Mouse (Mus musculus) erythroblast, embryonic 14.5 days (primary cell): ENCODE results near the gene Rnf213. TPM values are rescaled to one million over a fixed set of nuclear protein-coding genes. Genes with fewer than 3 reads are reported as not detected.

Experiments
- H3K27me3 ChIP-seq: 2 replicates; pipeline ENCODE4 v1.6.1; 2012; ENCODE audit warnings: inconsistent platforms; ENCODE audit not compliant: control insufficient read depth
- H3K36me3 ChIP-seq: 2 replicates; pipeline ENCODE4 v1.6.1; 2012; ENCODE audit warnings: mild to moderate bottlenecking, inconsistent platforms; ENCODE audit not compliant: control insufficient read depth
- H3K4me1 ChIP-seq: 2 replicates; pipeline ENCODE4 v1.6.1; 2012; ENCODE audit warnings: inconsistent platforms; ENCODE audit not compliant: control insufficient read depth
- H3K4me3 ChIP-seq: replicated peaks from 2 replicates; pipeline ENCODE3; 2012; ENCODE audit warnings: moderate library complexity, mild to moderate bottlenecking, inconsistent platforms
- H3K9me3 ChIP-seq: 2 replicates; pipeline ENCODE4 v1.6.1; 2012; ENCODE audit warnings: low read length, inconsistent platforms, mixed read lengths; ENCODE audit not compliant: control insufficient read depth
- GATA1 ChIP-seq: IDR thresholded peaks from 2 replicates; pipeline ENCODE4 v1.6.1; 2012; ENCODE audit warnings: low read length, inconsistent platforms, mixed read lengths
- TAL1 ChIP-seq: IDR thresholded peaks from 3 replicates; pipeline ENCODE4 v1.6.1; 2012; ENCODE audit warnings: low read length, inconsistent platforms, mixed read lengths
- polyA plus RNA-seq: library from polyadenylated mRNA; stranded (reverse); fragments of >175 nt; gene quantifications from 2 replicates; pipeline ENCODE4 v1.2.3, GENCODE M21; 2012

Gene Rnf213
- polyA plus RNA-seq, 1 experiment, result 0.01 TPM

- Histone ChIP-seq H3K27me3 (no peaks in the 10 kb centered on the region), H3K4me3 (no peak overlapping the region), H3K9me3 (no peaks in the 10 kb centered on the region), H3K4me1 (peaks cover 10% of the 10 kb centered on the region), H3K36me3 (peaks cover 55% of the 10 kb centered on the region)
- no peak for TF ChIP-seq GATA1
- no peak for TF ChIP-seq TAL1
Observed at GRCm38 (mm10) chr11:119506386-119506785, 113.5 kb downstream of the Rnf213 start.

GRCm38 (mm10) chr11:119507772-119508171 is 114.9 kb downstream of the Rnf213 start:
- Histone ChIP-seq H3K36me3 (peaks cover 42% of the 10 kb centered on the region), H3K4me3 (no peak overlapping the region), H3K27me3 (peaks cover 2% of the 10 kb centered on the region; the same call in 1 of the 2 replicates), H3K9me3 (no peaks in the 10 kb centered on the region), H3K4me1 (peaks cover 6% of the 10 kb centered on the region)
- TF ChIP-seq GATA1, result no peak
- no peak for TF ChIP-seq TAL1

- Histone ChIP-seq H3K9me3 (no peaks in the 10 kb centered on the region), H3K4me1 (no peaks in the 10 kb centered on the region), H3K36me3 (peaks cover 29% of the 10 kb centered on the region), H3K27me3 (peaks cover 12% of the 10 kb centered on the region), H3K4me3 (no peak overlapping the region)
- TF ChIP-seq TAL1, result no peak
- no peak for TF ChIP-seq GATA1
Observed at GRCm38 (mm10) chr11:119509165-119509776, 116.4 kb downstream of the Rnf213 start.

DNA sequence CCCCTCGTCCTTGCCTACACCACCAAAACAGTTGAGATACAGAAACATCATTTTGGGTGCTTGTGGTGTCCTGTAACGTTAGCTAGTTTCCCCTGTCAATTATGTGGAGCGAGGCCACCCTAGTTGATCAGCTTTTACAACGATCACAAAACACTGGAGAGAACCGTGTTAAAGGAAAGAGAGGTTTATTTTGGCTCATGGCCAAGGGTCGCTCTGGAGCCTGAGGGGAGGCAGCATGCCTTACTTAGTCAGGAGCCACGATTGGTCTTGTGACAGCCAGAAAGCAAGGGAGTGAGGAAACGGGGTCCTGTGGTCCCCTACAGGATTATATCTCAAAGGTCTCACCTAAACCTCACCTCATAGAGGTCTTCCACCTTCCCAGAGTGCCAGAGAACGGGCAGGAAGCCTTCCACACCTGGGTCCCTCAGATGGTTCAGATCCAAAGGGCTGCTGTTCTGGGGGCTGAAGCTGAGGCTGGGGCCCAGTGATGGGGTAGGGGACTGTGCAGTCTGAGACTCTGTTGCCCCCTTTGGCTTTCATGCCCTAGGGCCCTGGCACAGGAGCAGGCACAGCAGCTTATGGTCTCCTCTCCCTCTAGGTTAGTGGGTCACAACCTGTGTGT is 120.2 kb downstream of the Rnf213 start:
- no peaks in the 10 kb centered on the region for H3K4me1 ChIP-seq
- no peaks in the 10 kb centered on the region for H3K9me3 ChIP-seq
- no peak for TF ChIP-seq GATA1
- TF ChIP-seq TAL1, result no peak
- H3K36me3 ChIP-seq, result peaks cover 2% of the 10 kb centered on the region
- H3K27me3 ChIP-seq, result peaks cover 33% of the 10 kb centered on the region
- H3K4me3 ChIP-seq, result no peak overlapping the region

DNA sequence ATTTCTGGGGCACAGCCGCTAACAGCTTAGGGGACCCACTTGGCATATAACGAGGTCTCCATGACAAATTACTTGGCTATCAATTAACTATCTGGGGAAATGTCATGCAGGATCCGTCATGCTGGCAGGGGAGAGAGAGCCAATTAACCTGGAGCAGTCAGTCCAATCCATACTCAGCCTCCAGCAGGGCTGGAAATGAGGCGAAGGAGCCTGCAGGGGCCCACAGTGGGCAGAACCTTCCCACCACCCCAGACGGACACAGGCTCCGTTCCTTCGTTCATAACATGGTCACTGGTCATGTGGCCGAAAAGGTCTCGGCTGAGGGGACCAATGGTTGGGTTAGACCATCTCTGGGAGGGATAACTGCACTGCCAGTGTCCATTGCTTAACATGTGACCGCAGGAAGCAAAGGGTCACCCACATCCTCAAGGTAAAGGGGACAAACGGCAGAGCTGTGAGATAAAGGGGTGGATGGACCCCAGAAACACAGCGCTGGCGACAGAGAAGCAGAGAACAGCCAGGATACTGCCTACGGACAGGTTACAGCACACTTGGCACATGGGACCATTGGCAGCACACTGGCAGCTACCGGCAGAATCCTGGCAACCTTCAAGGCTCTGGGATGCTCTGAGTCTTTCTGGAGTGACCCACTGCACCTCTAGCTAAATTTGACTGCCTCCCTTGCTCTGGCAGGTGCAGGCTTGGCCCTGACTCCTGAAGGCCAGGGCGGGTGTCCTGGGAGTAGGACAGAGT is 121.4 kb downstream of the Rnf213 start:
- Histone ChIP-seq H3K27me3 (peaks cover 33% of the 10 kb centered on the region), H3K4me3 (no peak overlapping the region), H3K4me1 (no peaks in the 10 kb centered on the region), H3K36me3 (no peaks in the 10 kb centered on the region), H3K9me3 (no peaks in the 10 kb centered on the region)
- TF ChIP-seq TAL1 (no peak), GATA1 (no peak)

GRCm38 (mm10) chr11:119514967-119515636 is 122.2 kb downstream of the Rnf213 start:
- H3K36me3 ChIP-seq, result no peaks in the 10 kb centered on the region
- H3K4me1 ChIP-seq, result no peaks in the 10 kb centered on the region
- no peaks in the 10 kb centered on the region for H3K9me3 ChIP-seq
- H3K27me3 ChIP-seq, result peaks cover 33% of the 10 kb centered on the region
- H3K4me3 ChIP-seq, result no peak overlapping the region
- TF ChIP-seq GATA1 (no peak), TAL1 (no peak)

- no peaks in the 10 kb centered on the region for H3K36me3 ChIP-seq
- H3K27me3 ChIP-seq, result peaks cover 33% of the 10 kb centered on the region
- H3K4me1 ChIP-seq, result no peaks in the 10 kb centered on the region
- TF ChIP-seq GATA1 (no peak), TAL1 (no peak)
- no peaks in the 10 kb centered on the region for H3K9me3 ChIP-seq
- no peak overlapping the region for H3K4me3 ChIP-seq
Observed at GRCm38 (mm10) chr11:119515823-119516676, 123.2 kb downstream of the Rnf213 start.

GRCm38 (mm10) chr11:119516677-119517361 is 123.9 kb downstream of the Rnf213 start:
- H3K9me3 ChIP-seq, result no peaks in the 10 kb centered on the region
- H3K27me3 ChIP-seq, result peaks cover 33% of the 10 kb centered on the region
- TF ChIP-seq GATA1, result no peak
- no peak for TF ChIP-seq TAL1
- no peaks in the 10 kb centered on the region for H3K4me1 ChIP-seq
- no peak overlapping the region for H3K4me3 ChIP-seq
- no peaks in the 10 kb centered on the region for H3K36me3 ChIP-seq
